Mouse (Mus musculus): ENCODE results near the gene Cdc5l.

DNA sequence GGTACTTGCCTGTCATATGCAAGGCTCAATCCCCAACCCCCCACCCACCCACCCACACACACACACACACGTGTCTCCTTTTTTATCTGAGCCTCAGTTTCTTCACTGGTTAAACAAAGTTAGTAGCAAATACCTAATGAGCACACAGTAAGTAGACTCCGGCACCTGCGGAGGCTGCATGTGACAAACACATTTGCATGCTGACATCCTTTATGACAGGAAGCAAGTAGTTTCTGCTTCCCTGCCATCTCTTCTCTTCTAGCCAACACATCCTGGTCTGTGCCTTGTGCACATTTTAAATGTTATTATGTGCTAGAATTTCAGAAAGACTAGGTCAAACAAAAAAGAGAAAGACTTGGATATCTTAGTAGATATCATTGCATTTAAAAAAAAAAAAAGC lies 72.6 kb downstream of the Cdc5l start:
- TF ChIP-seq CTCF (IDR thresholded peaks at IDR 0.05; ENCODE audit: control insufficient read depth, insufficient read depth, insufficient read length) (no peak), MYOG (IDR thresholded peaks at IDR 0.05; ENCODE audit: control insufficient read depth, extremely low read depth, insufficient read length) (no peak), MAX (IDR thresholded peaks at IDR 0.05) (no peak), CEBPB (IDR thresholded peaks at IDR 0.05; ENCODE audit: low read depth) (no peak), USF1 (IDR thresholded peaks at IDR 0.05; ENCODE audit: low read depth) (no peak), MYOD1 (IDR thresholded peaks at IDR 0.05; ENCODE audit: control insufficient read depth, insufficient read length, low read depth) (no peak), FOSL1 (IDR thresholded peaks at IDR 0.05; ENCODE audit: insufficient read depth, low read length, poor library complexity, severe bottlenecking) (no peak)
